In genomic region chr13:52874338-52874737, GRCm38 (mm10) we compare ENCODE assay signal across 23 mouse cellular contexts. TPM values are rescaled to one million over a fixed set of nuclear protein-coding genes. Genes with fewer than 3 reads are reported as not detected.
A peak's percentile ranks its signal among the peaks of the same experiment; 100 is the strongest.
DNase-seq lines count a peak whose midpoint lies in the region; ATAC-seq and TF ChIP-seq lines count a peak whose summit lies in the region.
"Had no signal": no experiment of that assay in that cellular context is flagged by ENCODE, and none has a peak within 500 bp of the region (broad histone marks: within the 10 kb centered on the region; RNA-seq: fewer than 3 reads in every experiment).

No protein-coding gene starts in this region.

- H3K27ac ChIP-seq in MEL (ENCODE audit: control insufficient read depth, low read depth, low read length), result peak overlapping the region; percentile 46
- H3K27ac ChIP-seq: embryonic facial prominence, embryonic 10.5 days; embryonic facial prominence, embryonic 13.5 days; forebrain, embryonic 13.5 days; heart, adult 2 months; hindbrain, embryonic 10.5 days; hindbrain, embryonic 13.5 days had no signal

- no peaks in the 10 kb centered on the region for H3K27me3 ChIP-seq in megakaryocyte, embryonic 14.5 days (replicated peaks)
- no peaks in the 10 kb centered on the region for H3K27me3 ChIP-seq in MEL (ENCODE audit: control insufficient read depth in 1 of 2, insufficient read depth in 2 of 2, low read length in 2 of 2)
- H3K27me3 ChIP-seq: embryonic facial prominence, embryonic 13.5 days; forebrain, embryonic 13.5 days; hindbrain, embryonic 13.5 days had no signal

- TF ChIP-seq POLR2A in MEL (IDR thresholded peaks at IDR 0.05; ENCODE audit: control insufficient read depth in 1 of 2, insufficient read depth in 1 of 2, low read depth in 1 of 2, low read length in 2 of 2, poor library complexity in 1 of 2), result no peak

- H3K4me3 ChIP-seq in megakaryocyte, embryonic 14.5 days (replicated peaks), result peak overlapping the region; percentile 65
- peak overlapping the region in 1 of 2 experiments; percentile 10; a peak in 1 of 4 replicates for H3K4me3 ChIP-seq in MEL (ENCODE audit: control insufficient read depth in 1 of 2, insufficient read depth in 1 of 2, low read depth in 2 of 2, low read length in 2 of 2)
- H3K4me3 ChIP-seq: embryonic facial prominence, embryonic 10.5 days; embryonic facial prominence, embryonic 13.5 days; erythroblast, embryonic 14.5 days; forebrain, embryonic 13.5 days; heart, adult 2 months; hindbrain, embryonic 10.5 days; hindbrain, embryonic 13.5 days had no signal

- ATAC-seq in megakaryocyte, adult 5-6 weeks (ENCODE audit: poor library complexity, severe bottlenecking), result no peak
- peak; percentile 59 for ATAC-seq in inflammation-experienced regulatory T-cells, adult 6 months
- no peak for ATAC-seq in frontal cortex, adult (ENCODE audit: low TSS enrichment)
- ATAC-seq: forebrain, embryonic 13.5 days; forebrain, embryonic 16.5 days; hindbrain, embryonic 16.5 days; intestine, postnatal 0 days had no signal

- peaks cover 51% of the 10 kb centered on the region for H3K4me1 ChIP-seq in megakaryocyte, embryonic 14.5 days
- peaks cover 4 to 21% of the 10 kb centered on the region in 2 experiments; a peak in 3 of 4 replicates for H3K4me1 ChIP-seq in MEL (ENCODE audit: control insufficient read depth in 1 of 2, insufficient read depth in 2 of 2, low read length in 2 of 2)

- 0 out of 2 replicates have a peak overlapping the region, but pooled peaks have one; percentile 19 for H3K9ac ChIP-seq in MEL (ENCODE audit: control insufficient read depth, low read depth, low read length, poor library complexity, severe bottlenecking)
- H3K9ac ChIP-seq: embryonic facial prominence, embryonic 13.5 days; forebrain, embryonic 13.5 days; hindbrain, embryonic 13.5 days had no signal

- no peaks in the 10 kb centered on the region for H3K9me3 ChIP-seq in megakaryocyte, embryonic 14.5 days
- H3K9me3 ChIP-seq in MEL (replicated peaks; ENCODE audit: insufficient read depth, low read length), result no peaks in the 10 kb centered on the region
- H3K9me3 ChIP-seq: embryonic facial prominence, embryonic 10.5 days; embryonic facial prominence, embryonic 13.5 days; forebrain, embryonic 13.5 days; hindbrain, embryonic 10.5 days; hindbrain, embryonic 13.5 days had no signal

- no peak for TF ChIP-seq EP300 in MEL (IDR thresholded peaks at IDR 0.05; ENCODE audit: low read depth in 1 of 2, low read length in 2 of 2)

- H3K36me3 ChIP-seq in megakaryocyte, embryonic 14.5 days (replicated peaks; ENCODE audit: low read length), result peaks cover 75% of the 10 kb centered on the region
- peaks cover 0 to 24% of the 10 kb centered on the region in 2 experiments; a peak in 2 of 4 replicates for H3K36me3 ChIP-seq in MEL (ENCODE audit: control insufficient read depth in 1 of 2, insufficient read depth in 2 of 2, low read length in 2 of 2)
- H3K36me3 ChIP-seq: embryonic facial prominence, embryonic 10.5 days; embryonic facial prominence, embryonic 13.5 days; hindbrain, embryonic 10.5 days; hindbrain, embryonic 13.5 days had no signal

- no peak for TF ChIP-seq RAD21 in MEL (IDR thresholded peaks at IDR 0.05; ENCODE audit: low read depth, low read length)

- TF ChIP-seq CTCF in MEL (IDR thresholded peaks at IDR 0.05 in 2 of 3, conservative IDR thresholded peaks at IDR 0.05 in 1 of 3; ENCODE audit: control insufficient read depth in 1 of 3, insufficient read depth in 1 of 3, low read depth in 2 of 3, low read length in 3 of 3, poor library complexity in 1 of 3, severe bottlenecking in 1 of 3), result no peak

- no peaks in the 10 kb centered on the region for H3K79me2 ChIP-seq in MEL (ENCODE audit: control insufficient read depth, insufficient read depth, low read length, poor library complexity)

- peak; percentile 48 for DNase-seq in CD4-positive, CD25-positive, alpha-beta regulatory T cell, adult 2 months (ENCODE audit: low read depth, low spot score)
- no peak for DNase-seq in MEL (ENCODE audit: low read depth, low spot score)
- DNase-seq in layer of hippocampus, adult 11-12 months (ENCODE audit: low spot score), result no peak
- no peak for DNase-seq in ovary, postnatal 14 days (ENCODE audit: low spot score)
- DNase-seq: adrenal gland, adult 2 months; cerebellum, adult 11-12 months; cerebellum, adult 8-10 months; embryo, embryonic 11 days; gastrocnemius, postnatal 25 days; heart, adult 2 months had no signal

TF ChIP-seq in MEL, 35 proteins besides CTCF, POLR2A, EP300 and RAD21:
- no peak for TF ChIP-seq MAFK (IDR thresholded peaks at IDR 0.05; ENCODE audit: borderline replicate concordance, low read depth, low read length)
- peak; percentile 37; the same call in 1 of the 2 replicates for TF ChIP-seq MXI1 (IDR thresholded peaks at IDR 0.05; ENCODE audit: low read depth, low read length)
- peak; percentile 9; the same call in 1 of the 2 replicates for TF ChIP-seq SIN3A (IDR thresholded peaks at IDR 0.05; ENCODE audit: low read length)

RNA-seq across cellular contexts. Expression of gene Auh, which starts 55.1 kb away (rescaled TPM):
- polyA plus RNA-seq in megakaryocyte, embryonic 14.5 days (2012; ENCODE audit: insufficient read depth, low replicate concordance), result 3.4 and 30.9 TPM in 2 replicates
- 31.5 and 41.4 TPM in 2 replicates for total RNA-seq in megakaryocyte, adult 5-6 weeks (2015)
- 35.1 and 35.9 TPM in 2 replicates for total RNA-seq in megakaryocyte, adult 5-6 weeks (2017)
- total RNA-seq in MEL (2012; rRNA removed), result 14.7 TPM in 2 replicates
- 10 to 100 TPM in 1 of 2 experiments, not detected in 1; 19.5 TPM for polyA plus RNA-seq in MEL (2012; ENCODE audit: insufficient read depth in 1 of 2, insufficient read length in 2 of 2, low read depth in 1 of 2, low replicate concordance in 2 of 2, missing spikeins in 1 of 2)
- 10 to 100 TPM; 25.0 to 28.2 (median 26.2) TPM for polyA plus RNA-seq in inflammation-experienced regulatory T-cells, adult 6 months (2017; shearing (Covaris generic))
